In genomic region chr8:83332864-83333263, GRCm38 (mm10) we compare ENCODE assay signal across 8 mouse cellular contexts. TPM values are rescaled to one million over a fixed set of nuclear protein-coding genes. Genes with fewer than 3 reads are reported as not detected.
A peak's percentile ranks its signal among the peaks of the same experiment; 100 is the strongest.
DNase-seq lines count a peak whose midpoint lies in the region; ATAC-seq and TF ChIP-seq lines count a peak whose summit lies in the region.

No protein-coding gene starts in this region.

- 0 out of 2 replicates have a peak, but pooled peaks cover 2% of the 10 kb centered on the region for H3K4me1 ChIP-seq in heart, embryonic 16.5 days (ENCODE audit: control insufficient read depth, insufficient read depth, low read length)
- H3K4me1 ChIP-seq in bone marrow, adult 2 months (ENCODE audit: control insufficient read depth, insufficient read depth, low read length), result no peaks in the 10 kb centered on the region; the same call in 1 of the 2 replicates
- peaks cover 20% of the 10 kb centered on the region for H3K4me1 ChIP-seq in hindbrain, embryonic 13.5 days (replicated peaks)
- peaks cover 24% of the 10 kb centered on the region for H3K4me1 ChIP-seq in midbrain, embryonic 15.5 days

- ATAC-seq in heart, embryonic 16.5 days (replicated peaks; ENCODE audit: extremely low read depth, insufficient read depth, low FRiP score), result no peak
- ATAC-seq in hindbrain, embryonic 13.5 days (ENCODE audit: low FRiP score), result 0 out of 2 replicates have a peak, but pooled peaks have one; percentile 4
- peak; percentile 6; the same call in 1 of the 2 replicates for ATAC-seq in midbrain, embryonic 15.5 days (replicated peaks)

- TF ChIP-seq POLR2A in bone marrow, adult 2 months (IDR thresholded peaks at IDR 0.05; ENCODE audit: borderline replicate concordance, control insufficient read depth, low read depth, low read length), result no peak

- WGBS in heart, embryonic 16.5 days, result 9% methylated on average over 7 of the region's 7 CpGs
- 26% methylated on average over 7 of the region's 7 CpGs for WGBS in bone marrow, adult 2 months
- 10% methylated on average over 7 of the region's 7 CpGs for WGBS in hindbrain, embryonic 13.5 days
- 6% methylated on average over 7 of the region's 7 CpGs for WGBS in midbrain, embryonic 15.5 days

- DNase-seq in heart, postnatal 14 days, result no peak
- DNase-seq in cerebellum, adult 11 months, result no peak
- DNase-seq in adrenal gland, postnatal 14 days, result no peak
- DNase-seq in kidney, adult 11 months, result no peak

- intact Hi-C loops in heart, postnatal 14 days (cut with DNase I), result loop anchor here (5.0 to 10.0 kb wide), 2 partner anchors 109 to 558 kb away; partner anchors contain the start of gene Zfp330

- H3K9me3 ChIP-seq in heart, embryonic 16.5 days (replicated peaks; ENCODE audit: control insufficient read depth, low read length), result no peaks in the 10 kb centered on the region
- no peaks in the 10 kb centered on the region for H3K9me3 ChIP-seq in hindbrain, embryonic 13.5 days
- H3K9me3 ChIP-seq in midbrain, embryonic 15.5 days, result no peaks in the 10 kb centered on the region

- H3K4me2 ChIP-seq in heart, embryonic 16.5 days (ENCODE audit: low read depth, low read length), result peak overlapping the region; percentile 87
- peak overlapping the region; percentile 74 for H3K4me2 ChIP-seq in hindbrain, embryonic 13.5 days
- H3K4me2 ChIP-seq in midbrain, embryonic 15.5 days, result peak overlapping the region; percentile 80

- H3K4me3 ChIP-seq in heart, embryonic 16.5 days (ENCODE audit: low read length), result peak overlapping the region; percentile 76
- H3K4me3 ChIP-seq in bone marrow, adult 2 months (replicated peaks; ENCODE audit: control insufficient read depth, low read depth, low read length), result peak overlapping the region; percentile 73
- H3K4me3 ChIP-seq in hindbrain, embryonic 13.5 days, result peak overlapping the region; percentile 72
- peak overlapping the region; percentile 66 for H3K4me3 ChIP-seq in midbrain, embryonic 15.5 days

- TF ChIP-seq CTCF in bone marrow, adult 2 months (IDR thresholded peaks at IDR 0.05; ENCODE audit: control insufficient read depth, insufficient read depth, low read length), result no peak

- H3K9ac ChIP-seq in heart, embryonic 16.5 days (ENCODE audit: low read length), result peak overlapping the region; percentile 44
- H3K9ac ChIP-seq in hindbrain, embryonic 13.5 days, result no peak overlapping the region
- H3K9ac ChIP-seq in midbrain, embryonic 15.5 days, result no peak overlapping the region

- H3K36me3 ChIP-seq in heart, embryonic 16.5 days (ENCODE audit: control insufficient read depth, insufficient read depth), result no peaks in the 10 kb centered on the region
- peaks cover 16% of the 10 kb centered on the region for H3K36me3 ChIP-seq in hindbrain, embryonic 13.5 days
- peaks cover 8% of the 10 kb centered on the region; the same call in 1 of the 2 replicates for H3K36me3 ChIP-seq in midbrain, embryonic 15.5 days (replicated peaks)

- no peak overlapping the region for H3K27ac ChIP-seq in heart, embryonic 16.5 days (ENCODE audit: low read length)
- H3K27ac ChIP-seq in bone marrow, adult 2 months (ENCODE audit: control insufficient read depth, insufficient read depth, low read depth, low read length, poor library complexity), result no peak overlapping the region
- H3K27ac ChIP-seq in hindbrain, embryonic 13.5 days, result no peak overlapping the region
- no peak overlapping the region for H3K27ac ChIP-seq in midbrain, embryonic 15.5 days

- H3K27me3 ChIP-seq in heart, embryonic 16.5 days (ENCODE audit: control insufficient read depth, insufficient read depth, low read length), result 0 out of 2 replicates have a peak, but pooled peaks cover 3% of the 10 kb centered on the region
- H3K27me3 ChIP-seq in hindbrain, embryonic 13.5 days, result peaks cover 11% of the 10 kb centered on the region; the same call in 1 of the 2 replicates
- H3K27me3 ChIP-seq in midbrain, embryonic 15.5 days (replicated peaks), result no peaks in the 10 kb centered on the region

RNA-seq across cellular contexts. Expression of gene Elmod2, which starts 0.6 kb away (rescaled TPM):
- polyA plus RNA-seq in heart, embryonic 16.5 days (2015; fragmentation: Nextera tagmentation; extraction: Ambion mirVana), result 9.8 and 10.4 TPM in 2 replicates
- total RNA-seq in heart, postnatal 14 days (2021), result 1 to 10 TPM; 7.6 to 8.6 TPM
- polyA plus RNA-seq in bone marrow, adult 2 months (2011; ENCODE audit: insufficient read depth, insufficient read length, low replicate concordance, missing spikeins), result 2.9 and 4.3 TPM in 2 replicates
- polyA plus RNA-seq in hindbrain, embryonic 13.5 days (2015; fragmentation: Nextera tagmentation; extraction: Ambion mirVana), result 23.7 and 25.8 TPM in 2 replicates
- 26.4 and 31.0 TPM in 2 replicates for polyA plus RNA-seq in midbrain, embryonic 15.5 days (2015; fragmentation: Nextera tagmentation; extraction: Ambion mirVana)
- total RNA-seq in adrenal gland, postnatal 14 days (2021), result 24.5 and 25.4 TPM in 2 replicates

RNA-seq across cellular contexts. Expression of gene Mgat4d, which starts 15.4 kb away (rescaled TPM):
- not detected in 2 replicates for polyA plus RNA-seq in heart, embryonic 16.5 days (2015; fragmentation: Nextera tagmentation; extraction: Ambion mirVana)
- not detected for total RNA-seq in heart, postnatal 14 days (2021)
- not detected in 2 replicates for polyA plus RNA-seq in bone marrow, adult 2 months (2011; ENCODE audit: insufficient read depth, insufficient read length, low replicate concordance, missing spikeins)
- not detected in 2 replicates for polyA plus RNA-seq in hindbrain, embryonic 13.5 days (2015; fragmentation: Nextera tagmentation; extraction: Ambion mirVana)
- polyA plus RNA-seq in midbrain, embryonic 15.5 days (2015; fragmentation: Nextera tagmentation; extraction: Ambion mirVana), result not detected in 2 replicates
- total RNA-seq in adrenal gland, postnatal 14 days (2021), result not detected in 2 replicates

RNA-seq across cellular contexts. Expression of gene Ucp1, which starts 42.7 kb away (rescaled TPM):
- polyA plus RNA-seq in heart, embryonic 16.5 days (2015; fragmentation: Nextera tagmentation; extraction: Ambion mirVana), result not detected in 2 replicates
- 10 to 100 TPM in 1 of 2 experiments, under 1 TPM in 1; 0.78 to 77.9 TPM for total RNA-seq in heart, postnatal 14 days (2021)
- polyA plus RNA-seq in bone marrow, adult 2 months (2011; ENCODE audit: insufficient read depth, insufficient read length, low replicate concordance, missing spikeins), result not detected in 2 replicates
- 0.12 and 0.30 TPM in 2 replicates for polyA plus RNA-seq in hindbrain, embryonic 13.5 days (2015; fragmentation: Nextera tagmentation; extraction: Ambion mirVana)
- polyA plus RNA-seq in midbrain, embryonic 15.5 days (2015; fragmentation: Nextera tagmentation; extraction: Ambion mirVana), result 0.10 and 0.27 TPM in 2 replicates
- total RNA-seq in adrenal gland, postnatal 14 days (2021), result 2,717 and 3,191 TPM in 2 replicates

RNA-seq across cellular contexts. Expression of gene Clgn, which starts 56.8 kb away (rescaled TPM):
- 0.04 and 0.05 TPM in 2 replicates for polyA plus RNA-seq in heart, embryonic 16.5 days (2015; fragmentation: Nextera tagmentation; extraction: Ambion mirVana)
- not detected for total RNA-seq in heart, postnatal 14 days (2021)
- 1.1 and 2.6 TPM in 2 replicates for polyA plus RNA-seq in bone marrow, adult 2 months (2011; ENCODE audit: insufficient read depth, insufficient read length, low replicate concordance, missing spikeins)
- polyA plus RNA-seq in hindbrain, embryonic 13.5 days (2015; fragmentation: Nextera tagmentation; extraction: Ambion mirVana), result 9.2 and 9.6 TPM in 2 replicates
- polyA plus RNA-seq in midbrain, embryonic 15.5 days (2015; fragmentation: Nextera tagmentation; extraction: Ambion mirVana), result 10.0 and 10.4 TPM in 2 replicates
- 0.15 and 0.94 TPM in 2 replicates for total RNA-seq in adrenal gland, postnatal 14 days (2021)
